Mouse (Mus musculus) brain, embryonic 14.5 days (tissue): ENCODE data around the gene Capn12. TPM values are rescaled to one million over a fixed set of nuclear protein-coding genes. Genes with fewer than 3 reads are reported as not detected.
"Not testable (repeated sequence)": the region's sequence is repeated elsewhere in the genome, so short reads cannot be mapped to it uniquely, and the experiment has no call there.

Experiments used
- DNase-seq: peaks from one replicate; pipeline ENCODE4 v3.0.0-alpha.2; 2011; ENCODE audit warnings: low read depth
- CTCF ChIP-seq: fragments of 200-500 bp; IDR thresholded peaks from 2 replicates; pipeline ENCODE4 v1.5.1; 2012; ENCODE audit warnings: inconsistent platforms, mild to moderate bottlenecking, moderate library complexity, borderline replicate concordance; ENCODE audit not compliant: insufficient read depth, insufficient read length; ENCODE audit errors: extremely low read depth
- POLR2A ChIP-seq: fragments of 200-500 bp; IDR thresholded peaks from 2 replicates; pipeline ENCODE4 v1.6.1; 2012; ENCODE audit warnings: mild to moderate bottlenecking, inconsistent platforms, borderline replicate concordance; ENCODE audit not compliant: poor library complexity, insufficient read depth, insufficient read length, severe bottlenecking; ENCODE audit errors: extremely low read depth
- polyA plus RNA-seq: library from polyadenylated mRNA; depleted of rRNA; stranded (reverse); fragments of >200 nt; gene quantifications from 2 replicates; pipeline ENCODE4 v1.2.3, GENCODE M21; 2012

Capn12 gene
- polyA plus RNA-seq, 1 experiment, result 0.08 TPM

DNA sequence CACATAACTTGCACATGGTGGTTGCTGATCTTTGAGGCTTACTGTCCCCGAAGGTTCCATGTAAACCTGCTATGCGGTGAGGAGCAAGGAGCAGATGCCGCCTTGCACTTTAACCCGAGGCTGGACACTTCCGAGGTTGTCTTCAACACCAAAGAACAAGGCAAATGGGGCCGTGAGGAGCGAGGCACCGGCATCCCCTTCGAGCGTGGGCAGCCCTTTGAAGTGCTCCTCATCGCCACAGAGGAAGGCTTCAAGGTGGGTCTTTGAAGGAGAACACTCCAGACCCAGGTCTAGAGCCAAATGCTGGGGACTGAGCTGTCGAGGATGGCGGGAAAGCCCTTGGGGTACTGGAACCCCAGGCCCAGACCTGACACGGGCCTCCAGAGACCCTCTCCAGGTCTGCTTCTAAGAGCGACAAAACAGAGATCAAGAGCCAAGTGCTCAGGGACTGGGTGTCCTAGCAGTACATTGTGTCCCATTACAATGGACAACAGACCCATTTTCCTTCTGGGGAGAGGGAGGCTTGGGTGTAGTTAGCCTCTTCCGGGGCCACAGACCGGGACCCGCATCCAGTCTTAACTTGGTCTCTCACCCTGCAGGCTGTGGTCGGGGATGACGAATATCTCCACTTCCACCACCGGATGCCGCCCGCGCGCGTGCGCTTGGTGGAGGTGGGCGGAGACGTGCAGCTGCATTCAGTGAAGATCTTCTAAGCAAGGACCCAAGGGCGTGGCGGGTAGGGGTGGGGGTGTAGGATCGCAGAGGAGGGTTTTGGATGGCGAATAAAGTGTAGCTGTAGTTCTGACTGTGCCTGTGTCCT lies 15.5 kb upstream of the Capn12 start:
- peak; percentile 76 for DNase-seq
- TF ChIP-seq CTCF (no peak), POLR2A (no peak)

GRCm38 (mm10) chr7:28866769-28867507 lies 14.3 kb upstream of the Capn12 start:
- no peak for TF ChIP-seq CTCF
- TF ChIP-seq POLR2A, result no peak
- DNase-seq, result no peak

GRCm38 (mm10) chr7:28867508-28868340 lies 13.5 kb upstream of the Capn12 start:
- peak; percentile 56; the same call in 1 of the 2 replicates for TF ChIP-seq CTCF
- peak; percentile 56 for DNase-seq

GRCm38 (mm10) chr7:28870901-28871664 lies 10.1 kb upstream of the Capn12 start:
- TF ChIP-seq POLR2A, result no peak
- no peak for TF ChIP-seq CTCF

DNA sequence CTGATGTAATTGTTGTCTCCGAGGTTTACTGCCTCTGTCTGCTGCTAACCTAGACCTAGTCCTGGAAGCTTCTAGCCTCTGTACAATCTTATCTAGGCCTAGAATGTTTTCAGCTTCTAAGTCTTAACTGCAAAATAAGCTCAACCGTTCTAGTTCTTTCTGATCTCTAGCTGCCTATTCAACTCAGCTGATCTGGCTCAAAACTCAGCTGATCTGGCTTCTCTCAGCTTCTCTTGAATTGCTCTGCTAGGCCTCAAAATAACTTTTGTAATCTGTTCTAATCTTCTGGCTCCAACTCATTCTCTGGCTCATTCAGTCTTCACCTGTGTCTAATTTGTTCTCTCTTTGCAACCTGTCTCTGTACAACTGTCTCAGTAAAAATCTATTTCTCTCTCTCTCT lies 6.7 kb upstream of the Capn12 start:
- TF ChIP-seq POLR2A (no peak), CTCF (no peak)

More at GRCm38 (mm10) chr7:28870901-28871664, 10.1 kb upstream of the Capn12 start:
- DNase-seq, result no peak

DNA sequence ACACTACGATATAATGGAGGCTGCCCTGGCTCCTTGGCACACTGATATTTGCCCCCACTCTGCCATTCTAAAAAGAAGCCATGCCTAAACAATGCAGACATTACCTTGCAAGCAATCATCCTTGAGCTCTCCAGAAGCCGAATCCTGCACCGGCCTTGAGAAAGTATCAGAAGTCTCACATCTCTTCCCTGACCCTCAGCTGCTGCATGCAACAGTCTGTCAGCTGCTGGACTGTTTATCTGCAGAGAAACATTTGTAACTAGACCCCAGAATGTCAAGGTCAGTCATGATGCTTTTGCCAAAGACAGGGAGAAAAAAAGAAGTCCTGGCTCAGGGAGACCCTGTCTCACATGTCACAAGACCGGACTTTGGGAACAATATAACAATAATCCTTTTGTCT lies 5.1 kb upstream of the Capn12 start:
- DNase-seq, result no peak
- TF ChIP-seq POLR2A, result no peak
- TF ChIP-seq CTCF, result no peak

More for the DNA sequence above, 6.7 kb upstream of the Capn12 start:
- DNase-seq, result no peak

- TF ChIP-seq POLR2A, result no peak
- no peak for TF ChIP-seq CTCF
- no peak for DNase-seq
These were observed 4.1 kb upstream of the Capn12 start for GRCm38 (mm10) chr7:28877155-28877554.

DNA sequence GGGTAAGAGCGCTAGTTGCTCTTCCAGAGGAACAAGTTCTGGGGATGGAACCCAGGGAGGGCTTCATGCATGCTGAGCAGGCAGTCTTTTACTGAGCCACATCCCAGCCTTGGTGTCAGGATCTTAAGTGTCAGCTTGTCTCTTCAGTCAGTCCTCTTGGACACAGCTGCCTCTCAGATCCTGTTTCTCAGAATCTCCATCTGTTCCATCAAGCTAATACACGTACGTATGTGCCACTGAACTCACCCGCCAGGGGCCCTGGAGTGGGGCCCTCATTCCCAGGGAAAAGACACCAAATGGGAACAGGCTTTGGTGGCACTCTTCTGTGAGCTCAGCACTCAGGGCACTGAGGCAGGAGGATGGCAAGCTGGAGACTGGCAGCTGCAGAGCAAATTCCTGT lies 3.4 kb upstream of the Capn12 start:
- TF ChIP-seq CTCF (no peak), POLR2A (no peak)
- no peak for DNase-seq

- no peak for TF ChIP-seq CTCF
- TF ChIP-seq POLR2A, result no peak
- no peak for DNase-seq
These were observed 1.6 kb upstream of the Capn12 start for GRCm38 (mm10) chr7:28879606-28880005.

DNA sequence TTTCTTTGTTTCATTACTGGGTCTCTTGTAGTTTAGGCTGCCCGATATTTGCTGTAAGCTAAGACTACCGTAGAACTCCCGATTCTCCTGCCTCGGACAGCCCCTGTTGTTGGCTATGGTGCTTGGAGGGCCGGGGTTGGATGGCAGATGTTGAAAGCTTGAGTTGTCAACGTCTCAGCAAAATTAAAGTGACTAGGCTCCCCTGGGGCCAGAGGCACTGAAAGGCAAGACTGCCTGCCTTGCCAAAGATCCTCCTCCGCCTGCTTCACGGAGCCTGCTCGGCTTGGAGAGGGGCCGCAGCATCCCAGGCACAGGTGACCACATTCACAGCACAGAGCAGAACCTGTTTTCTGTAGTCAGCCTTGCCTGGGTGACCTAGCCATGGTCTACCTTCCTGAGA lies 668 bp upstream of the Capn12 start:
- DNase-seq, result peak; percentile 11
- no peak for TF ChIP-seq CTCF
- TF ChIP-seq POLR2A, result no peak

DNA sequence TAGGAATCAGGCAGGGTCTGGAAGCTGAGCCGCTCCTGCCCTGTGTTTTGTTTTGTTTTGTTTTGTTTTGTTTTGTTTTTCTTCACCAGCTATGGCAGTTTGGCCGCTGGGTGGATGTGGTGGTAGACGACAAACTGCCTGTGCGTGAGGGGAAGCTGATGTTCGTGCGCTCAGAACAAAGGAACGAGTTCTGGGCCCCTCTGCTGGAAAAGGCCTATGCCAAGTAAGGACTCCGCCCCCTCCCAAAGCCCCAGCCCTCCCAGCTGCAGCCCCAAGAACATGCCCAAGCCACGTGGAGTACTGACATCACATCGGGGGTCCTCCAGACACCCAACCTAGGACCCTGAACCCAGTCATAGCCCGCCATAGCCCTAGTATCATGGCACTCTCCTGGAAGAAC lies 1.8 kb downstream of the Capn12 start:
- DNase-seq, result no peak
- TF ChIP-seq POLR2A (no peak), CTCF (no peak)

GRCm38 (mm10) chr7:28883704-28884103 lies 2.5 kb downstream of the Capn12 start:
- not testable (repeated sequence) for DNase-seq
